Mouse (Mus musculus): ENCODE measurements around the gene Akr1b10. TPM values are rescaled to one million over a fixed set of nuclear protein-coding genes. Genes with fewer than 3 reads are reported as not detected.
A peak's percentile ranks its signal among the peaks of the same experiment; 100 is the strongest.

Gene Akr1b10
- polyA plus RNA-seq (2014; fragmentation: Nextera tagmentation; extraction: Ambion mirVana), result 70.9 and 73.0 TPM in 2 replicates

DNA sequence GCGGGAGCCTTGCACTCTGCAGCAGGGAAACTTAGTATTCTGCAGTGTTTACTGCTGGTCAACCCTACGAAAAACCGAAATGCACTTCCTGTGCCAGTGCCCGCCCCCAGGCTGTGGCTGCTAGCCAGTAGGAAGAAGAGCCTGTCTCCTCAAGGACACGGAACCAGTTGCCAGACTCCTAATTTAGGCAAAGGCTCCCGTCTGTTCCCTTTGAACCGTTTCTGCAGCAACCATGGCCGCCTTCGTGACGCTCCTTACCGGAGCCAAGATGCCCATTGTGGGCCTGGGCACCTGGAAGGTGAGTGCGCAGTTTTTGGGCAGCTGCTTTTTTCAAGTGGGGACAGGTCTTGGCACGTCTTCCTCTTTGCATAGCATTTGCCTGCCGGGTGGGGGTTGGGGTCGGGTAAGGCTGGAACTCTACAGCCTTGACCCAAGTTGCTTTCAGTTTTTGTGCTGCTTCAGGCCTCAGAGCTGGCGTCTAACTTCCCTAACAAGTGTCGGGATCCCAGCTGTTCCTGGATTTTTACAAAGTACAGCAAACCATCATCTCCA lies at the start of gene Akr1b10:
TSS of gene Akr1b10 (plus strand) at position 109 of the 552 bp plus-strand sequence.
- Histone ChIP-seq H3K4me3 (ENCODE audit: control insufficient read depth in 1 of 2, insufficient read depth in 1 of 2, low read depth in 1 of 2, low read length in 2 of 2) (peak within 1 kb of the TSS; percentile 60 to 66), H3K27ac (replicated peaks in 1 of 2; ENCODE audit: control insufficient read depth in 1 of 2, insufficient read depth in 1 of 2, low read depth in 2 of 2, low read length in 2 of 2) (peak within 1 kb of the TSS; percentile 77 to 90), H3K36me3 (ENCODE audit: control insufficient read depth, insufficient read depth, low read length) (peaks cover 17% of the 10 kb centered on the region), H3K9ac (ENCODE audit: low read length) (peak within 1 kb of the TSS; percentile 79), H3K27me3 (ENCODE audit: control insufficient read depth, insufficient read depth, low read length) (no peaks in the 10 kb centered on the region), H3K4me2 (ENCODE audit: low read length) (peak within 1 kb of the TSS; percentile 92), H3K9me3 (ENCODE audit: control insufficient read depth, low read length) (no peaks in the 10 kb centered on the region), H3K4me1 (ENCODE audit: control insufficient read depth in 2 of 2, insufficient read depth in 2 of 2, low read length in 2 of 2) (no peaks in the 10 kb centered on the region; a peak in 1 of 4 replicates)
- WGBS, result 2% methylated on average over 17 of the region's 17 CpGs
- peak; percentile 69; the same call in 1 of the 2 replicates for ATAC-seq (ENCODE audit: insufficient number of reproducible peaks, insufficient read depth, low FRiP score, low read depth)

DNA sequence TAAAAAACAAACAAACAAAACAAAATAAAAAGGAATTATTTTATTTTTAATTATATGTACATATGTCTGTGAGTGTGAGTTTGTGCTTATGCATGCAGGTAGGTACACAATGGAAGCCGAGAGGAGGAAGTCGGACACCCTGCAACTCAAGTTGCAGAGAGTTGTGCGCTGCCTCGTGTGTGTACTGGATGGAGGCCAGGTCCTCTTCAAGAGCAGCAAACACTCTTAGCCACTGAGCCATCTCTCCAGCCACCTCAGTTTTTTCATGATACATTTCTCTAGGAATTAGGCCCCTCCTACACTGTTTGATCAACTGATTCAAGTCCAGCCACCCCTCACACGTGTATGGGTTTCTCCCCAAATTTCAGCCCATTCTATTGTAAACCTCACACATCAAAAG lies 49.3 kb upstream of the Akr1b10 start:
- ATAC-seq (ENCODE audit: insufficient number of reproducible peaks, insufficient read depth, low FRiP score, low read depth), result no peak
- no peaks in the 10 kb centered on the region for H3K36me3 ChIP-seq (ENCODE audit: control insufficient read depth, insufficient read depth, low read length)
- H3K4me2 ChIP-seq (ENCODE audit: low read length), result no peak overlapping the region
- H3K9ac ChIP-seq (ENCODE audit: low read length), result no peak overlapping the region
- 74% methylated on average over 5 of the region's 5 CpGs for WGBS
- peaks cover 4 to 6% of the 10 kb centered on the region in 2 experiments; a peak in 2 of 4 replicates for H3K4me1 ChIP-seq (ENCODE audit: control insufficient read depth in 2 of 2, insufficient read depth in 2 of 2, low read length in 2 of 2)
- no peak overlapping the region for H3K27ac ChIP-seq (replicated peaks in 1 of 2; ENCODE audit: control insufficient read depth in 1 of 2, insufficient read depth in 1 of 2, low read depth in 2 of 2, low read length in 2 of 2)
- H3K4me3 ChIP-seq (ENCODE audit: control insufficient read depth in 1 of 2, insufficient read depth in 1 of 2, low read depth in 1 of 2, low read length in 2 of 2), result no peak overlapping the region
- H3K9me3 ChIP-seq (ENCODE audit: control insufficient read depth, low read length), result no peaks in the 10 kb centered on the region
- no peaks in the 10 kb centered on the region for H3K27me3 ChIP-seq (ENCODE audit: control insufficient read depth, insufficient read depth, low read length)

DNA sequence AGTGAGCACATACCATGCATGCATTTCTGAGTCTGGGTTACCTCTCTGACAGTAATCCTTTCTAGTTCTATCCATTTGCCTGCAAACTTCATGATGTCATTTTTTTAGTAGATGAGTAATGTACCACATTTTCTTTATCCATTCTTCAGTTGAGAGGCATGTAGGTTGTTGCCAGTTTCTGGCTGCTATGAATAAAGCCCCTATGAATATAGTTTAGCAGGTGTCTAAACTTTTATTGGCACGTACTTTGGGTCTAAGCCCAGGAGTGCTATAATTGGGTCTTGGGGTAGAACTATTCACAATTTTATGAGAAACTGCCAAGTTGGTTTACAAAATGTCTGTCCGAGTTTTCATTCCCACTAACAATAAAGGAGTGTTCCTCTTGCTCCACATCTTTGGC lies 46.2 kb upstream of the Akr1b10 start:
- H3K4me3 ChIP-seq (ENCODE audit: control insufficient read depth in 1 of 2, insufficient read depth in 1 of 2, low read depth in 1 of 2, low read length in 2 of 2), result no peak overlapping the region
- H3K9me3 ChIP-seq (ENCODE audit: control insufficient read depth, low read length), result no peaks in the 10 kb centered on the region
- 84% methylated on average over 2 of the region's 2 CpGs for WGBS
- H3K9ac ChIP-seq (ENCODE audit: low read length), result no peak overlapping the region
- H3K4me1 ChIP-seq (ENCODE audit: control insufficient read depth in 2 of 2, insufficient read depth in 2 of 2, low read length in 2 of 2), result peaks cover 0 to 4% of the 10 kb centered on the region in 2 experiments; a peak in 2 of 4 replicates
- no peak for ATAC-seq (ENCODE audit: insufficient number of reproducible peaks, insufficient read depth, low FRiP score, low read depth)
- H3K27ac ChIP-seq (replicated peaks in 1 of 2; ENCODE audit: control insufficient read depth in 1 of 2, insufficient read depth in 1 of 2, low read depth in 2 of 2, low read length in 2 of 2), result no peak overlapping the region
- no peaks in the 10 kb centered on the region for H3K36me3 ChIP-seq (ENCODE audit: control insufficient read depth, insufficient read depth, low read length)
- no peak overlapping the region for H3K4me2 ChIP-seq (ENCODE audit: low read length)
- no peaks in the 10 kb centered on the region for H3K27me3 ChIP-seq (ENCODE audit: control insufficient read depth, insufficient read depth, low read length)

DNA sequence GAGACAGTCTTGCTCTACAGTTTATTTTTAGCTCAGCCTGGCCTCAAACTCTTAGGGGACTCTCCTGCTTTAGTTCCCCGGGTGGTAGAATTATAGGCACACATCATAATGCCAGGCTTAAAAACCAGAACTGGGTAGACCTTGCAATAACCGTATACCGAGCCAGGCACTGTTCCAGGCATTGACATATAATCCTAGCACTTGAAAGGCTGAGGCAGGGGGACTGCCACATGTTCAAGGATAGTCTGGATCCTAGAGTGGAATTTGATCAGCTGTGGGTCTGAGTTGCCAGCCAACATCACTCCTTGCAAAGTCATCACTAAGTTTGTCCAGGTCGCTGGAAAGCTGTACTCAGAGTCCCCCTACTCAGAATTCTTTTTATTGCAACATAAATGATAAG lies 42.0 kb upstream of the Akr1b10 start:
- ATAC-seq (ENCODE audit: insufficient number of reproducible peaks, insufficient read depth, low FRiP score, low read depth), result no peak
- Histone ChIP-seq H3K27me3 (ENCODE audit: control insufficient read depth, insufficient read depth, low read length) (no peaks in the 10 kb centered on the region), H3K4me2 (ENCODE audit: low read length) (no peak overlapping the region), H3K27ac (replicated peaks in 1 of 2; ENCODE audit: control insufficient read depth in 1 of 2, insufficient read depth in 1 of 2, low read depth in 2 of 2, low read length in 2 of 2) (no peak overlapping the region), H3K9ac (ENCODE audit: low read length) (no peak overlapping the region), H3K9me3 (ENCODE audit: control insufficient read depth, low read length) (no peaks in the 10 kb centered on the region), H3K4me3 (ENCODE audit: control insufficient read depth in 1 of 2, insufficient read depth in 1 of 2, low read depth in 1 of 2, low read length in 2 of 2) (no peak overlapping the region), H3K4me1 (ENCODE audit: control insufficient read depth in 2 of 2, insufficient read depth in 2 of 2, low read length in 2 of 2) (peaks cover 13 to 20% of the 10 kb centered on the region in 2 experiments), H3K36me3 (ENCODE audit: control insufficient read depth, insufficient read depth, low read length) (no peaks in the 10 kb centered on the region)
- 51% methylated on average over 4 of the region's 4 CpGs for WGBS

DNA sequence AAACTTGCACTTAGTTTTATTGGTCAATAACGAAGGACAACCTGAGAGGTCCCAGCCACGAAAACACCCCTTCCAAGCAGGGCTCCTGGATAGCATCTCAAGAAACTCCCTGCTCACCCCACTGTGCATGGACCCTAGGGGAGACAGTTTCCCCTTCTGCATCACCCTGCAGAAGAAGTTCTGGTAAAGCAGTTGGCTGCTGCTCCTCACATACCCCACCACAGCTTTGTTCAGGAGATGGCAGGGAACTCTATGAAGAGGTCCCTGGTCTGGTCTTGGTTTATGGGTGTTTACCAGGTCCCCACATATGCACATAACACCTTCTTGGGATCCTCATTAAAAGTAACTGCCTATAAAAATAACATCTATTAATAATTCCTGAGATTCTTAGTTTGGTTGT lies 41.5 kb upstream of the Akr1b10 start:
- H3K27ac ChIP-seq (replicated peaks in 1 of 2; ENCODE audit: control insufficient read depth in 1 of 2, insufficient read depth in 1 of 2, low read depth in 2 of 2, low read length in 2 of 2), result no peak overlapping the region
- H3K27me3 ChIP-seq (ENCODE audit: control insufficient read depth, insufficient read depth, low read length), result no peaks in the 10 kb centered on the region
- WGBS, result 75% methylated on average over 2 of the region's 2 CpGs
- H3K9me3 ChIP-seq (ENCODE audit: control insufficient read depth, low read length), result no peaks in the 10 kb centered on the region
- no peak overlapping the region for H3K4me3 ChIP-seq (ENCODE audit: control insufficient read depth in 1 of 2, insufficient read depth in 1 of 2, low read depth in 1 of 2, low read length in 2 of 2)
- no peak overlapping the region for H3K4me2 ChIP-seq (ENCODE audit: low read length)
- H3K9ac ChIP-seq (ENCODE audit: low read length), result no peak overlapping the region
- H3K36me3 ChIP-seq (ENCODE audit: control insufficient read depth, insufficient read depth, low read length), result no peaks in the 10 kb centered on the region
- peaks cover 13 to 20% of the 10 kb centered on the region in 2 experiments for H3K4me1 ChIP-seq (ENCODE audit: control insufficient read depth in 2 of 2, insufficient read depth in 2 of 2, low read length in 2 of 2)
- no peak for ATAC-seq (ENCODE audit: insufficient number of reproducible peaks, insufficient read depth, low FRiP score, low read depth)

DNA sequence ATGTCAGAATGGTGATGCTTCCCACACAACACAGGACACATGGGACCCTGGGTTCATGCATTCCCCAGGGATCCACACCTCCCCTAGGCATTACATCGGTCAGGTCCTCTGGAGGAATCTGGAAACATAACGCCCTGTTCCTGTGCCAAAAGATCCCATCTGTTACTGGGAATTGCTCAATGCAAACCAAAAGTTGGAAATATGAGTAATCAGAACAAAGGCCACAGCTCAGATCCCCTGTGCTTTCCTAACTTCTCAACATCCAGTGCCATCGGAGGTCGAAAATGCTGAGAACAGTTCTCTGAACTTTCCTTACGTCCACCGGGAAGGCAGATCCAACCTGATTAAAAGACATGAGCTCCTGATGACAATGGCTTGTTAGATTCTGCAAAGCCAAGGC lies 40.6 kb upstream of the Akr1b10 start:
- no peak overlapping the region for H3K27ac ChIP-seq (replicated peaks in 1 of 2; ENCODE audit: control insufficient read depth in 1 of 2, insufficient read depth in 1 of 2, low read depth in 2 of 2, low read length in 2 of 2)
- H3K9me3 ChIP-seq (ENCODE audit: control insufficient read depth, low read length), result no peaks in the 10 kb centered on the region
- WGBS, result 84% methylated on average over 6 of the region's 6 CpGs
- no peak overlapping the region for H3K4me2 ChIP-seq (ENCODE audit: low read length)
- ATAC-seq (ENCODE audit: insufficient number of reproducible peaks, insufficient read depth, low FRiP score, low read depth), result no peak
- no peaks in the 10 kb centered on the region for H3K36me3 ChIP-seq (ENCODE audit: control insufficient read depth, insufficient read depth, low read length)
- no peak overlapping the region for H3K9ac ChIP-seq (ENCODE audit: low read length)
- H3K4me3 ChIP-seq (ENCODE audit: control insufficient read depth in 1 of 2, insufficient read depth in 1 of 2, low read depth in 1 of 2, low read length in 2 of 2), result no peak overlapping the region
- H3K27me3 ChIP-seq (ENCODE audit: control insufficient read depth, insufficient read depth, low read length), result no peaks in the 10 kb centered on the region
- H3K4me1 ChIP-seq (ENCODE audit: control insufficient read depth in 2 of 2, insufficient read depth in 2 of 2, low read length in 2 of 2), result peaks cover 13 to 20% of the 10 kb centered on the region in 2 experiments

DNA sequence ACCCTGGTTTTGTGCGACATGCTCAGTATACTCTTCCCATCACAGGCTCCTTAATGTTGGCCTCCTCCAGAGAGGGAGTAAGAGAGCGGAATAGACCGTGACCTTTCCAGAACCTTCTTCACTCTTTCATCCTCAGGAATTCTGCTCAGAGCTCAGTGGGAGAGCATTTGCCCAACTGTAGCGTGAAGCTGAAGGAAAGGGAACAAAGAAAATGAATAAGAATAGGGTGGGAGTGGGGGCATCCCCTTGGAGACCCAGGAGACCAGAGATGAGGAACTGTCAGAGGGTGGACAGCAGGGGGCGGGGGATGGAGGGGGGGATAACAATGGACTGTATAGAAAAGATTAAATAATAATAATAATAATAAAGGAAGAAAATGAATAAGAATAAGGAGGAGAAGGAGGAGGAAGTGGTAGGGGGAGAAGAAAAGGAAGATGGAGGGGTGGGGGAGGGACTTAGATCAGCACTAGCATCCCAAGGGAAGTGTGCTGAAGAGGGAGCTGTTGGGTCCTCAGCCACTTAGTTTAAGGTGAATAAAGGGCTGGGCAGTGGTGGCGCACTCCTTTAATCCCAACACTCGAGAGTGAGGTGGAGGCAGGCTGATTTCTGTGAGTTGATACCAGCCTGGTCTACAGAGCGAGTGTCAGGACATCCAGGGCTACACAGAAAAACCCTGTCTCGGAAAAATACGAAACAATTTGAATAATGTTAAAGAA lies 39.7 kb upstream of the Akr1b10 start:
- 66% methylated on average over 10 of the region's 10 CpGs for WGBS
- ATAC-seq (ENCODE audit: insufficient number of reproducible peaks, insufficient read depth, low FRiP score, low read depth), result no peak
- Histone ChIP-seq H3K9ac (ENCODE audit: low read length) (no peak overlapping the region), H3K36me3 (ENCODE audit: control insufficient read depth, insufficient read depth, low read length) (no peaks in the 10 kb centered on the region), H3K4me3 (ENCODE audit: control insufficient read depth in 1 of 2, insufficient read depth in 1 of 2, low read depth in 1 of 2, low read length in 2 of 2) (no peak overlapping the region), H3K4me1 (ENCODE audit: control insufficient read depth in 2 of 2, insufficient read depth in 2 of 2, low read length in 2 of 2) (peaks cover 13 to 20% of the 10 kb centered on the region in 2 experiments), H3K9me3 (ENCODE audit: control insufficient read depth, low read length) (no peaks in the 10 kb centered on the region), H3K27me3 (ENCODE audit: control insufficient read depth, insufficient read depth, low read length) (no peaks in the 10 kb centered on the region), H3K27ac (replicated peaks in 1 of 2; ENCODE audit: control insufficient read depth in 1 of 2, insufficient read depth in 1 of 2, low read depth in 2 of 2, low read length in 2 of 2) (no peak overlapping the region), H3K4me2 (ENCODE audit: low read length) (no peak overlapping the region)
